Mouse (Mus musculus) forebrain, embryonic 11.5 days (tissue): Measurements from ENCODE around the gene Slc7a7. TPM values are rescaled to one million over a fixed set of nuclear protein-coding genes. Genes with fewer than 3 reads are reported as not detected.
A peak's percentile ranks its signal among the peaks of the same experiment; 100 is the strongest.
"Not testable (repeated sequence)": the region's sequence is repeated elsewhere in the genome, so short reads cannot be mapped to it uniquely, and the experiment has no call there.

ENCODE experiments used
- ATAC-seq: fragments of 200-750 bp; cut with Nextera tagmentation; replicated peaks from 2 replicates; pipeline ENCODE4 v1.8.0; 2017; ENCODE audit warnings: moderate TSS enrichment; ENCODE audit not compliant: low FRiP score
- DNase-seq: peaks from one replicate; pipeline ENCODE4 v3.0.0-alpha.2; 2017; ENCODE audit warnings: low spot score
- H3K27ac ChIP-seq: fragments of 300-500 bp; sonication (generic); 2 replicates; pipeline ENCODE4 v1.5.1; 2014; ENCODE audit warnings: low read depth, low read length
- H3K27me3 ChIP-seq: fragments of 300-500 bp; sonication (generic); 2 replicates; pipeline ENCODE4 v1.6.1; 2014; ENCODE audit warnings: mild to moderate bottlenecking, low read length, mixed read lengths; ENCODE audit not compliant: control insufficient read depth, insufficient read depth
- H3K36me3 ChIP-seq: fragments of 300-500 bp; sonication (generic); 2 replicates; pipeline ENCODE4 v1.6.1; 2014; ENCODE audit warnings: mild to moderate bottlenecking, low read length, moderate library complexity, mixed read lengths; ENCODE audit not compliant: control insufficient read depth, insufficient read depth
- H3K4me1 ChIP-seq: fragments of 300-500 bp; sonication (generic); replicated peaks from 2 replicates; pipeline ENCODE4 v1.6.1; 2014; ENCODE audit warnings: low read length, mixed read lengths; ENCODE audit not compliant: control insufficient read depth, insufficient read depth
- H3K4me2 ChIP-seq: fragments of 300-500 bp; sonication (generic); 2 replicates; pipeline ENCODE4 v1.6.1; 2014; ENCODE audit warnings: low read depth, mild to moderate bottlenecking, low read length, moderate library complexity, mixed read lengths; ENCODE audit not compliant: severe bottlenecking
- H3K4me3 ChIP-seq: fragments of 300-500 bp; sonication (generic); 2 replicates; pipeline ENCODE4 v1.5.1; 2014; ENCODE audit warnings: low read depth, low read length
- H3K9ac ChIP-seq: fragments of 300-500 bp; sonication (generic); 2 replicates; pipeline ENCODE4 v1.6.1; 2014; ENCODE audit warnings: low read length
- H3K9me3 ChIP-seq: fragments of 300-500 bp; sonication (generic); 2 replicates; pipeline ENCODE4 v1.6.1; 2016; ENCODE audit warnings: low read length, mixed read lengths; ENCODE audit not compliant: control insufficient read depth
- whole genome bisulfite sequencing: fragments of 180-500 bp; shearing (Covaris S2); extraction: QIAGEN DNeasy Blood & Tissue Kit; methylation state at CpG from one replicate; pipeline ENCODE4 v1.1.7; 2014; 5-methylcytosine and 5-hydroxymethylcytosine counted together
- polyA plus RNA-seq: library from polyadenylated mRNA; unstranded; fragments of >200 nt; fragmentation: Nextera tagmentation; extraction: Ambion mirVana; gene quantifications from 2 replicates; pipeline ENCODE4 v1.2.1, GENCODE M21; 2014

The Slc7a7 gene
- polyA plus RNA-seq, 1 experiment from 2014 or later = 4.5 TPM

- Histone ChIP-seq H3K27ac (no peak overlapping the region), H3K4me2 (no peak overlapping the region), H3K9me3 (no peaks in the 10 kb centered on the region), H3K4me1 (peaks cover under 1% of the 10 kb centered on the region; the same call in 1 of the 2 replicates), H3K36me3 (peaks cover 38% of the 10 kb centered on the region), H3K9ac (no peak overlapping the region), H3K4me3 (no peak overlapping the region), H3K27me3 (no peaks in the 10 kb centered on the region)
- 95% methylated on average over 10 of the region's 10 CpGs for WGBS
- ATAC-seq (no peak), DNase-seq (no peak)
These were observed 51.0 kb downstream of the Slc7a7 start for GRCm38 (mm10) chr14:54366581-54366980.

- DNase-seq (no peak), ATAC-seq (no peak)
- H3K9ac ChIP-seq = no peak overlapping the region
- no peaks in the 10 kb centered on the region for H3K9me3 ChIP-seq
- peaks cover 28% of the 10 kb centered on the region for H3K36me3 ChIP-seq
- WGBS = 93% methylated on average over 5 of the region's 5 CpGs
- no peaks in the 10 kb centered on the region for H3K27me3 ChIP-seq
- no peak overlapping the region for H3K4me3 ChIP-seq
- no peak overlapping the region for H3K27ac ChIP-seq
- peaks cover 3% of the 10 kb centered on the region; the same call in 1 of the 2 replicates for H3K4me1 ChIP-seq
- no peak overlapping the region for H3K4me2 ChIP-seq
These were observed 52.4 kb downstream of the Slc7a7 start for GRCm38 (mm10) chr14:54365026-54365645.

GRCm38 (mm10) chr14:54363156-54363555, 54.4 kb downstream of the Slc7a7 start:
- Histone ChIP-seq H3K9me3 (no peaks in the 10 kb centered on the region), H3K27ac (no peak overlapping the region), H3K4me3 (no peak overlapping the region), H3K27me3 (no peaks in the 10 kb centered on the region), H3K4me2 (no peak overlapping the region), H3K4me1 (peaks cover 3% of the 10 kb centered on the region; the same call in 1 of the 2 replicates), H3K9ac (no peak overlapping the region), H3K36me3 (peaks cover 17% of the 10 kb centered on the region)
- no peak for ATAC-seq
- WGBS = 96% methylated on average over 8 of the region's 8 CpGs
- DNase-seq = no peak

- Histone ChIP-seq H3K9ac (peak within 1 kb of the TSS; percentile 92), H3K9me3 (no peaks in the 10 kb centered on the region), H3K4me3 (peak within 1 kb of the TSS; percentile 73), H3K27me3 (no peaks in the 10 kb centered on the region), H3K4me1 (peaks cover 3% of the 10 kb centered on the region; the same call in 1 of the 2 replicates), H3K36me3 (peaks cover 8% of the 10 kb centered on the region; the same call in 1 of the 2 replicates), H3K27ac (peak within 1 kb of the TSS; percentile 68), H3K4me2 (peak within 1 kb of the TSS; percentile 83)
- WGBS = under 1% methylated on average over 48 of the region's 48 CpGs
- ATAC-seq (peak; percentile 88), DNase-seq (peak; percentile 96)
These were observed 56.8 kb downstream of the Slc7a7 start, which contains the start of gene Oxa1l for GRCm38 (mm10) chr14:54360577-54361340. TSS of gene Oxa1l (plus strand) at chr14:54360834.

- WGBS = 61% methylated on average over 1 of the region's 1 CpGs
- DNase-seq = no peak
These were observed 63.2 kb downstream of the Slc7a7 start for GRCm38 (mm10) chr14:54354406-54354805.

GRCm38 (mm10) chr14:54352314-54352713, 65.3 kb downstream of the Slc7a7 start:
- Histone ChIP-seq H3K36me3 (no peaks in the 10 kb centered on the region), H3K9me3 (no peaks in the 10 kb centered on the region), H3K9ac (no peak overlapping the region), H3K27ac (no peak overlapping the region), H3K4me1 (no peaks in the 10 kb centered on the region), H3K4me3 (no peak overlapping the region), H3K4me2 (no peak overlapping the region), H3K27me3 (no peaks in the 10 kb centered on the region)
- no peak for ATAC-seq
- DNase-seq = no peak
- 93% methylated on average over 8 of the region's 8 CpGs for WGBS

More at GRCm38 (mm10) chr14:54354406-54354805, 63.2 kb downstream of the Slc7a7 start:
- H3K4me1 ChIP-seq = no peaks in the 10 kb centered on the region
- no peaks in the 10 kb centered on the region for H3K9me3 ChIP-seq
- H3K27ac ChIP-seq = no peak overlapping the region
- ATAC-seq = no peak
- no peak overlapping the region for H3K4me2 ChIP-seq
- H3K9ac ChIP-seq = no peak overlapping the region
- no peaks in the 10 kb centered on the region for H3K36me3 ChIP-seq
- no peaks in the 10 kb centered on the region for H3K27me3 ChIP-seq
- H3K4me3 ChIP-seq = no peak overlapping the region

- H3K9ac ChIP-seq, H3K36me3 ChIP-seq, H3K9me3 ChIP-seq, ATAC-seq, H3K4me1 ChIP-seq, DNase-seq, H3K27ac ChIP-seq, H3K4me2 ChIP-seq, H3K4me3 ChIP-seq, H3K27me3 ChIP-seq: not testable (repeated sequence)
- 95% methylated on average over 16 of the region's 16 CpGs for WGBS
These were observed 66.6 kb downstream of the Slc7a7 start for GRCm38 (mm10) chr14:54350773-54351541.

GRCm38 (mm10) chr14:54341807-54342206, 75.8 kb downstream of the Slc7a7 start:
- not testable (repeated sequence) for H3K27ac ChIP-seq, H3K9ac ChIP-seq, H3K4me2 ChIP-seq, H3K27me3 ChIP-seq, ATAC-seq, H3K36me3 ChIP-seq, DNase-seq, H3K4me1 ChIP-seq, H3K9me3 ChIP-seq, H3K4me3 ChIP-seq
- 43% methylated on average over 2 of the region's 2 CpGs for WGBS
